Mouse (Mus musculus): Measurements from ENCODE around the gene Gm20521.

The Gm20521 gene

GRCm38 (mm10) chr14:54893651-54894181 is 10.5 kb downstream of the Gm20521 start:
- DNase-seq (ENCODE audit: low spot score), result peak; percentile 99

DNA sequence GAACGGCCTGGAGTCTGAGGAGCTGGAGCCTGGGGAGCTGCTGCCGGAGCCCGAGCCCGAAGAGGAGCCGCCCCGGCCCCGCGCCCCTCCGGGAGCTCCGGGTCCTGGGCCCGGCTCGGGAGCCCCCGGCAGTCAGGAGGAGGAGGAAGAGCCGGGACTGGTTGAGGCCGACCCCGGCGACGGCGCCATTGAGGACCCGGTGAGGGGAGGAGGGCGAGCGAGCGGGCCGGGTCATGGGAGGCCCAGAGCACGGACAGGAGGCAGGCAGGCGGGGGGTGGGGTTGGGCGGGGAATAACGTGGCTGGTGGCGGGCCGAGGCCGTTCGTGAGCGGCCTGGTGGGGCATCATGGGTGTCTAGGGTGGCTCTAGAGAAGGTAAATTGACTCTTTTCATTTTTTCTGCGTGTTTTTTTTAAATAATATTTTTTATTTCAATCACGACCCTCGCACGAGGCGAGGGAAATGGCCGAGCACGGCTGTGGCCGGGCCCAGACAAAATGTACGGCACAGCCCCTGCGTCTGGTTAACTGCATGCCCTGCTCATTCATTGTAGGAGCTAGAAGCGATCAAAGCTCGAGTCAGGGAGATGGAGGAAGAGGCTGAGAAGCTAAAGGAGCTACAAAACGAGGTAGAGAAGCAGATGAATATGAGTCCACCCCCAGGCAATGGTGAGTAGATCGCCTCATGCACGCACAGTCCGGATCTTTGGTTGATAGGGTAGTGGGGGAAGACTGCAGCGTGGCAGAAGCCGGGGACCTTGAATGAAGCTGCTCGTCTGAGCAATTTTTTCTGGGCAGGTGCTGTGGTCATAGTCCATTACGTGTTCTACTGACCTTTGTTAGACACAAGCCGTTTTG is 11.3 kb downstream of the Gm20521 start:
- peak; percentile 72 for DNase-seq (ENCODE audit: low spot score)

DNA sequence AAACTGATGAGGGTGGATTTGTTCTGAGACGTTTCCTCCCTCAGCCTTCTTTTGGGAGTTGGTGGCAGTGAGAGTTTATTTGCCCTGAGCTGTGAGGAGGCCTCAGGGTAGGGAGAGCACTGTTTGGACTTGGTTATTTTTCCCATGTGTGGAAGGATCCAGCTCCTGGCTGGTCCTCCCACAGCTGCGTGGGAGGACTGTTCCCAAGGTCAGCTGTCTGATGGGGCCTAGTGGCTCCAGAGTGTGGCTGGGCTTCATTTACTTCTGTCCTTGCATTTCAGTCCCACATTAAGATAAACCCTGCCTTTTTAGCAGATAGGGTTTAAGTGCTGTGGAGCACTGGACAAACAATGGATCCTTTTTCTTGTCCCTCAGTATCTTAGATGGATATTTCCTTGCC is 14.2 kb downstream of the Gm20521 start:
- DNase-seq (ENCODE audit: low spot score), result no peak

- peak; percentile 66 for DNase-seq (ENCODE audit: low spot score)
Measured at GRCm38 (mm10) chr14:54900383-54900782, 17.1 kb downstream of the Gm20521 start.

GRCm38 (mm10) chr14:54903641-54904040 is 20.4 kb downstream of the Gm20521 start:
- DNase-seq (ENCODE audit: low spot score), result no peak

GRCm38 (mm10) chr14:54908682-54909081 is 25.4 kb downstream of the Gm20521 start:
- DNase-seq (ENCODE audit: low spot score), result no peak

GRCm38 (mm10) chr14:54912109-54912850 is 29.0 kb downstream of the Gm20521 start:
- no peak for DNase-seq (ENCODE audit: low spot score)

GRCm38 (mm10) chr14:54912886-54913285 is 29.6 kb downstream of the Gm20521 start, which contains the start of gene Slc22a17:
Gene Slc22a17, minus strand, starts transcription at chr14:54913132.
- peak; percentile 79 for DNase-seq (ENCODE audit: low spot score)

DNA sequence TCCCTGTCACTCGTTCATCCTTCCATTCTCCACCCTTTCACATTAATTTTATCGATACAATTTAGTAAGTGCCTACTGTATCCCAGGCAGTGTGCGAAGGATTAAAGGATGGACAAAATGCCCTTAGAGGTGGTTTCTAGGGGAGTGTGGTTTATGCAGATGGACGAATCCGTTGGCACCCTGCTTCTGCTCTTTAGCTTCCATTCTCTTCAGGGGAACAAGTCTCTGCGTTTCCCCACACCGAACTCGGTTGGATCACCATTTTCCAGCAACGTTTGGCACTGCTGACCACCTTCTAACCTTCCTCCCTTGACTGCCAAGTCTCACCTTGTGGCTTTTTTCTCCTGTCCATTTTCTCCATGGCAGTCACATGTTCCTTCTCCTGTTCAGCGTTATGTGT is 30.1 kb downstream of the Gm20521 start:
- DNase-seq (ENCODE audit: low spot score), result no peak

DNA sequence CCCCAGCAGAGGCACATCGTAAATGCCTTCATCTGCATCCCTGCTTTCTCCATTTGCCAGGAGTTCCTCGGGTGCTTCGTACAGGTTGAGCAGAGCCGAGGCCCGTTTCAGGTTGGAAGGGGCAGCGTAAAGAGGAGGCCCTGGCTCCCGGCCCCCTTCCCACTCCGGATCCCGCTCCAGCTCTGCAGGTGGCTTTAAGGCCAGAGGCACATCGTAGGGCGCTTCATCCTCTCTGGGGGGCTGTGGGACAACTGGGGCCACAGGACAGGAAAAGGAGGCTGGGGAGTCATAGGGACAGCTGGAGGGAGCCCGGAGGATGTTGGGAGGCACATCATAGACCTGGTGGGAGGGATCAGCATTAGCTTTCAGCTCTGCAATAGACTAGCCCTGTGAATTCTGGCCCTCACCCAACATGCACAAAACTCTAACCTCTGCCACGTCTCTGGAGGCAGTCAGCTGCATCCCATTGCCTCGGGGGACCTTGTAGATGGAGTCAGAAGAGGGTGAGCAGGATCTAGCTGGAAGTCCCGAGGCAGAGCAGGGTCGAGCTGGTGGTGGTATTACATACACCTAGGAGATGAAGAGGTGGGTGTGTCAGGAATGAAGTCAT is 36.9 kb downstream of the Gm20521 start:
- DNase-seq (ENCODE audit: low spot score), result no peak

DNA sequence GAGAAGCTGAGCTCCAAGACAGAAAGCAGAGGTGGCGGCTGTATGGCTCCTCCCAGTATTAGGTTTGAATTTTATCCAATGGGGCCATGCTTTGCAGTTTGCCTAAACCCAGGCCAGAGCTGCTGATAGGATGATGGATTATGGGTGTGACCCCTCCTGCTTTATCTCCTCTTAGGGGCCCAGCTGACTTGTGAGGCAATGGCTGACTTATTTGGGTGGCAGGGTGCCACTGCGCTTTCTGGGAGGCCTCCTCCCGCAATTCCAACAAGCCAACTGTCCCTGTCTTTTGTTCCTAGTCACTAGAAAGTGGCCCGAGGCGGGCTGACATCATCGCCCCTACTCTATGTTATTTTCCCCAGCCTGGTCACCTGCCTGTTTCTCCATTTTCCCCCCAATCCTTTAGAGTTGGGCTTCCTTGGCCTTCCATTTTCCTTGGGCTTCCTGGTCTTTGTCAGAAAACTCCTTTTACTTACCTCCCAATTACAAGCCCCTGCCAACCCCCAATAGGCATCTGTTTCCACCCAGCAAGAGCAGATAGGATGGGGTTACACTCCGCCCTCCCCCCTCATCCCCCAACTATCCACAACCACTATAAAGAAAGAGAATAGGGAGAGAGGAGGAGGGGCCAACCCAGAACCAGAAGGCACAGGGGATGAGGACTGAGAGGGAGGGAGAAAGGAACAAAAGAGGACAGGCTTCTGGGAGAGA is 41.6 kb downstream of the Gm20521 start:
- DNase-seq (ENCODE audit: low spot score), result peak; percentile 29

- peak; percentile 51 for DNase-seq (ENCODE audit: low spot score)
Measured at GRCm38 (mm10) chr14:54925349-54926342, 42.4 kb downstream of the Gm20521 start, which contains the start of gene Efs. Gene Efs, minus strand, starts transcription at chr14:54926126.

GRCm38 (mm10) chr14:54926401-54927158 is 43.3 kb downstream of the Gm20521 start:
- peak; percentile 77 for DNase-seq (ENCODE audit: low spot score)

- no peak for DNase-seq (ENCODE audit: low spot score)
Measured at GRCm38 (mm10) chr14:54927296-54927695, 44.1 kb downstream of the Gm20521 start.

GRCm38 (mm10) chr14:54929801-54930200 is 46.6 kb downstream of the Gm20521 start:
- DNase-seq (ENCODE audit: low spot score), result no peak

GRCm38 (mm10) chr14:54930431-54930830 is 47.2 kb downstream of the Gm20521 start:
- no peak for DNase-seq (ENCODE audit: low spot score)

DNA sequence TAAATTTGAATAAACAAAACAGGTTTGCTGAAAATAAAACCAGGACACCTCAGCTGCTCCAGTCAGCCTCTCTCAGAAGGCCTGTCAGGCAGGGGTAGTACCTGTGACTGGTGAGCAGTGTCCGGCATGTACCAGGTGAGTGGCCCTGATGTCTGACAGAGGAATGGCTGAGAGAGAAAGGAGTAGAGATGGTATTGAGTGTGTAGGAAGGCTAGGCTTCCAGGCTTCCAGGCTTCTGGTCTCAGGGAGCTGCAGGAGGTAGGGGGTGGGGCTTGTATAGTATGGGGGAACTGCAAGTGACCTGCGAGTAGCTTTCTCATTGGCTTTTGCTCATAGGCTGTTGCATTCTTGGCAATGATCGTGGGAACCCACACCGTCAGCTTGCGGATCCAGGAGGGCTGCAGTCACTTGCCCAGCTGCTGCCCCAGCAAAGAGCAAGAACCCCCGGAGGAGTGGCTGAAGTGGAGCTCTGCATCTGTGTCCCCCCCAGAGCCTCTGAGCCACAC is 49.5 kb downstream of the Gm20521 start, which contains the start of gene Il25:
Il25 (plus strand) TSS at position 51 of the 506 bp plus-strand sequence.
- DNase-seq (ENCODE audit: low spot score), result no peak

DNA sequence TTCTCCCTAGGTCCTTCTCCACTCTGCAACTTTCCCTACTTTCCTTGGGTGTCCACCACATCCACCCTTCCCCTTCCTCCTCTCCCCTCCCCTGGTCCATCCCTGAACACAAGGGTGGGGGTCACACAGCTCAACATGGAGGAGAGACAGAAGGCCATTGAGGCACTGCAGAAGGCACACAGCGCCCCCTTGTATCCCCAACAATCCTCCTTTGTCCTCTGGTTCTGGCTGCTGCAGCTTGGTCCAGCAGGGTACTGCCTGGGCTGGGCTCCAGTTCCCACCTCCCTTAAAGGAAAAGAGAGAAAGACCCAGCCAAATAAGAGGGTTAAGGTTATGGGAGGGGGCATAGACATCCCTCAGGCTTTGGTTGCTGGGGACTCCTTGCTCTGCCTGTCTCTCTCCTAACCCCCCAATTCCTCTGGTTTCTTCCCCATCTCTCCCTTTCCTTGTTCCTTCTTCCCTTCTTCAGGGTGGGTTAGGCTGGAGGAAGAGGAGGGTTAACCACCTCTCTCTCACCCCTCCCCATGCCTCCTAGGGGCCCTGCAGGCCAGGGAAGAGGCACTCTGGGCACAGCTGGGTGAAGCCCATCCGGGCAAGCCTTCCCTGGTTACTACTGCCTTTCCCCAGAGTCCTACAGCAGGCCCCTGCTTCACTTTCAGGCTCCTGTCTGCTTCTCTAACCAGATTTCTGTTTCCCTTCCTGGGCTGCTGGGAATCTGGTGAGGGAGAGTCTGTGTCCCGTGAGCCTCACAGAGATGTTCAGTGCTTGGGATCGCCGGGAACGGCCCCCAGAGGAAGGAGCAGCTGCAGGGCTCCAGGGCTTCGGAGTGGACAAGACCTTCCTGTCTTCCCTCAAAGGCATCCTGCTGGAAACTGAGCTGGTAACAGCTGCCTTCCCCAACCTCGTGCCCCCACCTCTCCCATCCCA is 52.9 kb downstream of the Gm20521 start, which contains the start of gene Cmtm5:
Cmtm5 (plus strand) TSS at position 358 of the 927 bp plus-strand sequence.
- DNase-seq (ENCODE audit: low spot score), result no peak
